Mouse (Mus musculus) CH12.LX (cell line): ENCODE measurements around the gene D630039A03Rik. TPM values are rescaled to one million over a fixed set of nuclear protein-coding genes. Genes with fewer than 3 reads are reported as not detected.

Experiments used
- DNase-seq: peaks from one replicate; pipeline ENCODE4 v3.0.0-alpha.2; 2013; ENCODE audit errors: extremely low read depth
- H3K27ac ChIP-seq: 2 replicates; pipeline ENCODE4 v1.5.1; 2012; ENCODE audit warnings: low read depth, mild to moderate bottlenecking, control low read depth, moderate library complexity; ENCODE audit not compliant: insufficient read depth
- H3K27me3 ChIP-seq: replicated peaks from 2 replicates; pipeline ENCODE3; 2012; ENCODE audit warnings: inconsistent platforms
- H3K36me3 ChIP-seq, 2 experiments: replicated peaks in 1 of 2; 2 replicates each; pipeline versions ENCODE3 to v1.6.1; 2012; ENCODE audit warnings: inconsistent platforms in 1 of 2, low read length in 1 of 2, mild to moderate bottlenecking in 1 of 2, mixed read lengths in 1 of 2, moderate library complexity in 1 of 2; ENCODE audit not compliant: control insufficient read depth in 1 of 2, insufficient read depth in 1 of 2
- H3K4me1 ChIP-seq, 2 experiments: 2 replicates each; pipeline ENCODE4 v1.6.1; 2012; ENCODE audit warnings: inconsistent platforms in 1 of 2, moderate library complexity in 1 of 2; ENCODE audit not compliant: insufficient read depth in 2 of 2, control insufficient read depth in 1 of 2
- H3K4me2 ChIP-seq: 2 replicates; pipeline ENCODE4 v1.6.1; 2012; ENCODE audit warnings: low read depth, mild to moderate bottlenecking, control low read depth; ENCODE audit not compliant: poor library complexity, insufficient read depth, severe bottlenecking
- H3K4me3 ChIP-seq, 3 experiments: fragments of 150-350 bp in 1 of 3; sonication (generic) in 1 of 3; replicated peaks in 1 of 3; 2 replicates each; pipeline versions ENCODE3 to v1.5.1; 2011 to 2012; ENCODE audit warnings: low read depth in 2 of 3, low read length in 2 of 3, mild to moderate bottlenecking in 2 of 3, moderate library complexity in 2 of 3, control low read depth in 1 of 3, improper control_type of control experiment in 1 of 3, inconsistent platforms in 1 of 3, mixed read lengths in 1 of 3; ENCODE audit not compliant: poor library complexity in 1 of 3
- H3K79me2 ChIP-seq: replicated peaks from 2 replicates; pipeline ENCODE4 v1.6.1; 2012; ENCODE audit warnings: mild to moderate bottlenecking, moderate library complexity; ENCODE audit not compliant: control insufficient read depth, poor library complexity, insufficient read depth, severe bottlenecking; ENCODE audit errors: extremely low read depth
- H3K9ac ChIP-seq: 2 replicates; pipeline ENCODE4 v1.6.1; 2012; ENCODE audit warnings: low read depth, mild to moderate bottlenecking, control low read depth, moderate library complexity; ENCODE audit not compliant: insufficient read depth
- H3K9me3 ChIP-seq: replicated peaks from 2 replicates; pipeline ENCODE3; 2012; ENCODE audit warnings: low read length, inconsistent platforms, mixed read lengths
- CHD1 ChIP-seq: IDR thresholded peaks from 2 replicates; pipeline ENCODE4 v1.6.1; 2012; ENCODE audit warnings: low read depth, low read length, improper control_type of control experiment, inconsistent platforms
- CHD2 ChIP-seq: IDR thresholded peaks from 2 replicates; pipeline ENCODE4 v1.6.1; 2011; ENCODE audit warnings: low read length, improper control_type of control experiment
- ELF1 ChIP-seq: IDR thresholded peaks from 2 replicates; pipeline ENCODE4 v1.6.1; 2014; ENCODE audit warnings: low read depth, mild to moderate bottlenecking, inconsistent platforms, low read length, improper control_type of control experiment
- GABPA ChIP-seq: IDR thresholded peaks from 2 replicates; pipeline ENCODE4 v1.6.1; 2012; ENCODE audit warnings: low read depth, low read length, improper control_type of control experiment, inconsistent platforms; ENCODE audit not compliant: insufficient replicate concordance
- HCFC1 ChIP-seq: IDR thresholded peaks from 2 replicates; pipeline ENCODE4 v1.6.1; 2012; ENCODE audit warnings: low read depth, mild to moderate bottlenecking, inconsistent platforms, low read length, improper control_type of control experiment
- MYC ChIP-seq: IDR thresholded peaks from 2 replicates; pipeline ENCODE4 v1.6.1; 2011; ENCODE audit warnings: low read depth, mild to moderate bottlenecking, improper control_type of control experiment, low read length
- POLR2A ChIP-seq: IDR thresholded peaks from 2 replicates; pipeline ENCODE4 v1.6.1; 2011; ENCODE audit warnings: low read depth, mild to moderate bottlenecking, improper control_type of control experiment, low read length
- POLR2AphosphoS2 ChIP-seq: IDR thresholded peaks from 2 replicates; pipeline ENCODE4 v1.6.1; 2011; ENCODE audit warnings: low read depth, low read length, improper control_type of control experiment
- RAD21 ChIP-seq: IDR thresholded peaks from 2 replicates; pipeline ENCODE4 v1.6.1; 2011; ENCODE audit warnings: low read depth, mild to moderate bottlenecking, low read length, improper control_type of control experiment, moderate library complexity
- TBP ChIP-seq: conservative IDR thresholded peaks from 2 replicates; pipeline ENCODE4 v1.6.1; 2011; ENCODE audit warnings: low read depth, low read length, improper control_type of control experiment
- TCF12 ChIP-seq: IDR thresholded peaks from 2 replicates; pipeline ENCODE4 v1.6.1; 2014; ENCODE audit warnings: low read depth, mild to moderate bottlenecking, inconsistent platforms, low read length, improper control_type of control experiment
- UBTF ChIP-seq: IDR thresholded peaks from 2 replicates; pipeline ENCODE4 v1.6.1; 2012; ENCODE audit warnings: low read depth, mild to moderate bottlenecking, inconsistent platforms, low read length, improper control_type of control experiment, moderate library complexity
- USF1 ChIP-seq: IDR thresholded peaks from 2 replicates; pipeline ENCODE4 v1.6.1; 2014; ENCODE audit warnings: low read depth, mild to moderate bottlenecking, inconsistent platforms, low read length, improper control_type of control experiment
- ZC3H11A ChIP-seq: IDR thresholded peaks from 2 replicates; pipeline ENCODE4 v1.6.1; 2012; ENCODE audit warnings: low read depth, mild to moderate bottlenecking, inconsistent platforms, low read length, improper control_type of control experiment
- ZKSCAN1 ChIP-seq: IDR thresholded peaks from 2 replicates; pipeline ENCODE4 v1.6.1; 2012; ENCODE audit warnings: low read depth, inconsistent platforms, low read length, improper control_type of control experiment, borderline replicate concordance
- ZMIZ1 ChIP-seq: IDR thresholded peaks from 2 replicates; pipeline ENCODE4 v1.6.1; 2012; ENCODE audit warnings: low read depth, mild to moderate bottlenecking, inconsistent platforms, low read length, improper control_type of control experiment
- dilution Hi-C: fragments of 300-500 bp; cut with MboI; formaldehyde crosslinking; loops from 2 replicates; pipeline ENCODE4 v1.14.3; 2020; ENCODE audit warnings: low sequenced_read_pairs; ENCODE audit not compliant: extremely low pct_unique_long_range_greater_than_20kb, extremely low pct_ligation_motif_present
- in situ Hi-C: fragments of 300-500 bp; cut with MboI; formaldehyde crosslinking; loops from 3 replicates; pipeline ENCODE4 v1.14.3; 2019; ENCODE audit warnings: low sequenced_read_pairs, low pct_ligation_motif_present, low pct_unique_long_range_greater_than_20kb, mixed read lengths
- polyA plus RNA-seq: library from polyadenylated mRNA; unstranded; fragments of >175 nt; gene quantifications from 2 replicates; pipeline ENCODE4 v1.2.1, GENCODE M21; 2012; ENCODE audit warnings: low read depth; ENCODE audit not compliant: insufficient read length
- total RNA-seq, 2 experiments: library from RNA; depleted of rRNA; stranded (reverse); fragments of 300-350 nt in 1 of 2; fragments of >200 nt in 1 of 2; gene quantifications; 2 replicates each; pipeline ENCODE4 v1.2.3; 2012 to 2014

Gene D630039A03Rik
- total and polyA plus RNA-seq, 3 experiments = not detected

DNA sequence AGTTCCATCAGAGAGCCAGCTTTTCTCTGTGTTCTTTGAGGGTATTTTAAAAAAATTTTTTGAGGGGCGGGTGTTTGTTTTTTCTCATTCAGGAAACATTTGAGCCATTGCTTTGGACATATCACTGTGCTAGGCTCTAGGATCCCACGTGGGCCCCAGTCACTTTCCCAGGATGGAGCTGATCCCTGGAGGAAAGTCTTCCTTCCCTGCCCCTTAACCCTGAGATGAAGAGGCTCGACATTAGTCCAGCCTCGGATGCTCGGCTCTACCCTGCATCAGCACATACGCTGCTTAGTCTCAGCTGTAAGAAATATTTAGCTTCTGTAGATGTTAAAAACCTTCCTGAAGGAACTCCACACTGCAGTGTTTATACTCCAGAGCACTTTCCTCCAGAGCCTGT is 20.2 kb downstream of the D630039A03Rik start:
- no peak overlapping the region for H3K4me3 ChIP-seq
- H3K4me2 ChIP-seq = no peak overlapping the region
- no peaks in the 10 kb centered on the region for H3K4me1 ChIP-seq
- no peaks in the 10 kb centered on the region for H3K36me3 ChIP-seq
- no peak for TF ChIP-seq POLR2A
- TF ChIP-seq POLR2AphosphoS2 = no peak
- TF ChIP-seq CHD1 = no peak
- TF ChIP-seq UBTF = no peak
- no peak for TF ChIP-seq MYC
- TF ChIP-seq TCF12 = no peak
- TF ChIP-seq ZC3H11A = no peak
- no peak for TF ChIP-seq ZKSCAN1
- no peak for TF ChIP-seq CHD2
- H3K27ac ChIP-seq = no peak overlapping the region
- no peaks in the 10 kb centered on the region for H3K27me3 ChIP-seq
- DNase-seq = no peak
- no peaks in the 10 kb centered on the region for H3K9me3 ChIP-seq
- H3K9ac ChIP-seq = no peak overlapping the region
- no peaks in the 10 kb centered on the region for H3K79me2 ChIP-seq
- dilution Hi-C loops = no loop called here
- in situ Hi-C loops = no loop called here

DNA sequence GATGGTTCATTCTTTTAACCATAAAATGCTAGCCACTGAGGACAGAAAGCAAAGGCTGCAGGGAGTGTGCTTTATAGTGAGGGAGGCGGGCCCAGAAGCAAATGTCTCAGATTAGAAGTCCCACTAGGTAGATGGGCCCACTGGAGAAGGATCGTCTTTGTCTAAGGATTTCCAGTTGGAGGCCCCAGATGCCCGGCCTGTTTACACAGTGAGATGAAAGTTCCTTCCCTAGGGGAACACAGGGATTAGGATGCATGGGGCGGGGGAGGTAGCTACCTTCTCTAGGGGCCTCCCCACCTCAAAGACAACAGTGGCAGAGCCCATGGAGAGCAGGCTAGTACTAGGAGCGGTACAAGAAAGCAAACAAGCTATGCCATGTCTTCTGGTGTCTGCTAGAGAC is 21.0 kb downstream of the D630039A03Rik start:
- TF ChIP-seq ZMIZ1 (no peak), USF1 (no peak), TBP (no peak), HCFC1 (no peak), GABPA (no peak), ELF1 (no peak)
- TF ChIP-seq, all 38 proteins: peak for 0
- peaks cover 3% of the 10 kb centered on the region for H3K9me3 ChIP-seq
- dilution Hi-C loops (no loop called here), in situ Hi-C loops (no loop called here)
- DNase-seq = no peak
- no peak overlapping the region for H3K4me3 ChIP-seq
- H3K27me3 ChIP-seq = no peaks in the 10 kb centered on the region
- H3K27ac ChIP-seq = no peak overlapping the region
- H3K36me3 ChIP-seq = no peaks in the 10 kb centered on the region
- no peak overlapping the region for H3K4me2 ChIP-seq
- no peaks in the 10 kb centered on the region for H3K79me2 ChIP-seq
- no peaks in the 10 kb centered on the region; a peak in 1 of 4 replicates for H3K4me1 ChIP-seq
- no peak overlapping the region for H3K9ac ChIP-seq

DNA sequence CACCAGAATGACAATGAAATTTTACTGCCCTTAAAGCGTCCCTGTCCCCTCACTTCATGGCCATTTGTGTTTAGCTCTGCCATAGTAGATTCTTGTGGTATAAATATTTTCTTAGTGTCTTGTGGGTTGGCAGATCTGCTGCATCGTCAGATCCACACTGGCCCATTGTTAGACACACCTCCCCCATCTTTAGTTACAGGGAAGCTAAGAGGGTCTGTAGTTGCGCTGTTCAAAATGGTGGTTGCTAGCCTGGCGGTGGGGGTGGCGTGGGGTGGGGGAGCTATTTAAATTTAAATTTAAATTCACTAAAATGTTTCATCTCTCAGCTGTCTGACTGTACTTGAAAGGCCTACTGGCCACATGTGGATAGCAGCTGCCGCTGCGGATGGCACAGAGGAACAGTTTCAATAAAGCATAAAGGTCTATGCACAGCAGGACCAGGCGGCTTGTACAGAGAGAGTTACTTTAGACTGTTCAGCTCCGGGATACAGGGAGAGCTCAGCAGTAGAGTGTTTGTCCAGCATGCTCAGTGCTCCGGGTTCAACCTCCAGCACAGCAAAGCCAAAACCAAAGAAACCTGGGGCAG is 24.0 kb downstream of the D630039A03Rik start:
- no peak for DNase-seq
- no peak for TF ChIP-seq USF1
- no peak for TF ChIP-seq RAD21
- no peaks in the 10 kb centered on the region; a peak in 1 of 4 replicates for H3K4me1 ChIP-seq

More for the DNA sequence above, 24.0 kb downstream of the D630039A03Rik start:
- Histone ChIP-seq H3K27ac (no peak overlapping the region), H3K36me3 (no peaks in the 10 kb centered on the region), H3K4me2 (no peak overlapping the region), H3K27me3 (no peaks in the 10 kb centered on the region), H3K9ac (no peak overlapping the region), H3K9me3 (peaks cover 3% of the 10 kb centered on the region), H3K4me3 (no peak overlapping the region), H3K79me2 (no peaks in the 10 kb centered on the region)
- in situ Hi-C loops = no loop called here
- dilution Hi-C loops = no loop called here
